Comparison of ENCODE assay signal across 8 mouse cellular contexts in genomic region chr10:78134975-78135798, GRCm38 (mm10). TPM values are rescaled to one million over a fixed set of nuclear protein-coding genes. Genes with fewer than 3 reads are reported as not detected.
DNase-seq lines count a peak whose midpoint lies in the region; TF ChIP-seq lines count a peak whose summit lies in the region.

No protein-coding gene starts in this region.

- H3K27ac ChIP-seq in heart, adult 2 months = peak overlapping the region; percentile 34

- H3K27me3 ChIP-seq in heart, adult 2 months (ENCODE audit: control insufficient read depth, insufficient read depth, low read length) = no peaks in the 10 kb centered on the region; the same call in 1 of the 2 replicates

- no peak for TF ChIP-seq POLR2A in heart, adult 2 months (IDR thresholded peaks at IDR 0.05; ENCODE audit: insufficient read depth, low read depth, low read length)

- H3K4me3 ChIP-seq in heart, adult 2 months = no peak overlapping the region

- H3K36me3 ChIP-seq in heart, adult 2 months (ENCODE audit: control insufficient read depth, insufficient read depth, low read length) = no peaks in the 10 kb centered on the region

- 17% methylated on average over 14 of the region's 14 CpGs for WGBS in heart, adult 2 months

- peak; percentile 49 for DNase-seq in ovary, postnatal 36 days (ENCODE audit: low spot score)
- DNase-seq in ovary, postnatal 14 days (ENCODE audit: low spot score) = no peak
- peak; percentile 54 to 70 for DNase-seq in heart, adult 2 months
- DNase-seq in kidney, adult 18-20 months = peak; percentile 61
- DNase-seq in lung, postnatal 10 days = peak; percentile 71
- peak; percentile 56 to 62 for DNase-seq in spleen, postnatal 36 days (ENCODE audit: low spot score in 2 of 2)
- no peak for DNase-seq in cerebellum, adult 9-11 months
- no peak for DNase-seq in cerebellum, postnatal 25 days

- intact Hi-C loops in heart, adult 2 months (cut with DNase I) = no loop called here

- H3K79me2 ChIP-seq in heart, adult 2 months (replicated peaks; ENCODE audit: control insufficient read depth, insufficient read depth, low read length) = no peaks in the 10 kb centered on the region

- H3K4me1 ChIP-seq in heart, adult 2 months (ENCODE audit: control insufficient read depth, insufficient read depth, low read length) = peaks cover 30% of the 10 kb centered on the region

- no peak overlapping the region for H3K9ac ChIP-seq in heart, adult 2 months (ENCODE audit: low read depth, low read length)

- no peak for TF ChIP-seq CTCF in heart, adult 2 months (IDR thresholded peaks at IDR 0.05)

- TF ChIP-seq EP300 in heart, adult 2 months (IDR thresholded peaks at IDR 0.05; ENCODE audit: insufficient read depth, low read depth, low read length) = peak; percentile 42; the same call in 1 of the 2 replicates

RNA-seq across cellular contexts. Expression of gene D10Jhu81e, which starts 34.4 kb away (rescaled TPM):
- 100 to 1,000 TPM; 552 to 639 TPM for total RNA-seq in heart, adult 2 months (2021)
- polyA plus RNA-seq in heart, adult 2 months (2012; rRNA removed) = 393 and 410 TPM in 2 replicates

RNA-seq across cellular contexts. Expression of gene Pwp2, which starts 49.8 kb away (rescaled TPM):
- 10 to 100 TPM; 10.0 to 10.8 TPM for total RNA-seq in heart, adult 2 months (2021)
- 7.8 and 10.5 TPM in 2 replicates for polyA plus RNA-seq in heart, adult 2 months (2012; rRNA removed)

Comparison
In these comparisons a context has a peak if more than half of its experiments do, and no peak if none do; other contexts are left out.
1. DNase-seq: peak in ovary, postnatal 36 days (single experiment), heart, adult 2 months (2 of 2), kidney, adult 18-20 months (single experiment), lung, postnatal 10 days (single experiment) and spleen, postnatal 36 days (2 of 2); none in ovary, postnatal 14 days (single experiment), cerebellum, adult 9-11 months (single experiment) and cerebellum, postnatal 25 days (0 of 2).